Mouse (Mus musculus): ENCODE measurements around the gene Gm17359.

The Gm17359 gene

GRCm38 (mm10) chr3:79484286-79485063 lies 148.0 kb downstream of the Gm17359 start:
- no peak for DNase-seq

DNA sequence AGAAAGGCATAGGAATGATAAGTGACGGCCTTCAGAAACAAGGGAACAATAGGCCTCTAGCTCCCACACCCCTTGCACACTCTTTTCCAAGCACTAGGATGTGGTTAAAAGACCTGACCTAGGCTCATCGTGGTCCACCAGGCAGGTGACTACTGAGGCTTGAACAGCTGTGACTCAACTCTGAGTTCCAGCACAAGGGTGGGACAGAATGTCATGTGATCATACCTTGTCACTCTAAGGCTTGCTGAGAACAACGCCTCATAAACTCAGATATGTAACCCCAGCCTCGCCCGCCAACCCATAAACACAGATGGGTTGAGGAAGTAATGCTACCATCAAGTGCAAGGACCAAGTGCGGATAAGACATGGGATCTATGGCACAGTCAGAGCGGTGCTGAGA lies 151.6 kb downstream of the Gm17359 start:
- DNase-seq, result no peak

- no peak for DNase-seq
Measured at GRCm38 (mm10) chr3:79490102-79490501, 153.6 kb downstream of the Gm17359 start.

- no peak for DNase-seq
Measured at GRCm38 (mm10) chr3:79491614-79492013, 155.2 kb downstream of the Gm17359 start.

DNA sequence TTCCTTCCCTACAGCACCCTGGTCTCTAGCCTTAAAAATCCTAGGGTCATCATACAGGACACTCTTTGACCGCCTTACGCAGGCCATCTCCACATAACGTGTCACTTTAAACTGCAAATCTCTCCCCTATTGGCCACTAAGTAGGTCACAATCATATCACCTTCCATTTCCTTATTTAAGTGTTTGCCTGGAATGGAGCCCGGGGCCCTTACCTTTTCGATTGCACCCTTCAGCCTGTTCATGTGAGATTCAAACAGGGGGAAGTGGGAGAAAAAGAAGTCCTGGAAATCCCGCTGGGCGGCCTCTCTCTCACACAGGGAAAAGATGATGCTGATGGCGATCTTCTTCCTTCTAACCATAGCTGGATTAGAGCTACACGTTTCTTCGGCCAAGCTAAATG lies 156.6 kb downstream of the Gm17359 start:
- no peak for DNase-seq

DNA sequence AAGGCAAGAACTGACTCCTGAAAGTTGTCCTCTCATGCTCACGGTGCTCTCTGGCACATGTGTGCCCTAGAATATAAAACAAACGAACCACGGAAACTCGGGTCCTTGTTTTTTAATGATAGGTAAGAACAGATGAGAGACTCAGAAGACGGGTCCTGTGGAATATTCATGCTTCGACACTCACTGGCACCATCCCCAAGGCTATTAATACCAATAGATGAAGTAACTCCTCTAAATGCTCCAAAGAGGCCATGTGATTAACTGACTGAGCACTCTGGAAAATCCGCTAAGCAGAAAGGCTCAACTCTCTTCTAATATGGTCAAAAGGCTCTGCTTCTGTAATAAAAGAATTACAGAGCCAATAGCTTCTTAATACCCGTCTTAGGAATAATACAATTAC lies 157.6 kb downstream of the Gm17359 start:
- no peak for DNase-seq

DNA sequence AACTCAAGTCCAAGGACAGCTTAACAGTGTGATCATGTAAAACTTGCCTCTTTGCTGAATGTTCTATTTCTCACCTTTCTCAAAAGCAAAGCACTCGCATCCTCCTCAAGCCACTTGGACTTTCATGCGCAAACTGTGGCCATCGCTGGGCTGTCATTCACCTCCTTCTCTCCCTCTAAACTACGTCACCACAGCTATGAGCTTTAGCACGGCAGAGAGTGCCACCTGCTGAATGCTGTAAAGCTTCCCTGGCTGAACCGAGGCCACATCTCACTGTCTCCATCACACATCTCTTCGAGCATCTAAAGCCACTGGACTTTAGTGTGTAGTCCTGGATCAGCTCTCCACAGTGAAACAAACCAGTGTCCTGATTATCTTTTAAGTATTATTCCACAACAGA lies 158.7 kb downstream of the Gm17359 start:
- no peak for DNase-seq

DNA sequence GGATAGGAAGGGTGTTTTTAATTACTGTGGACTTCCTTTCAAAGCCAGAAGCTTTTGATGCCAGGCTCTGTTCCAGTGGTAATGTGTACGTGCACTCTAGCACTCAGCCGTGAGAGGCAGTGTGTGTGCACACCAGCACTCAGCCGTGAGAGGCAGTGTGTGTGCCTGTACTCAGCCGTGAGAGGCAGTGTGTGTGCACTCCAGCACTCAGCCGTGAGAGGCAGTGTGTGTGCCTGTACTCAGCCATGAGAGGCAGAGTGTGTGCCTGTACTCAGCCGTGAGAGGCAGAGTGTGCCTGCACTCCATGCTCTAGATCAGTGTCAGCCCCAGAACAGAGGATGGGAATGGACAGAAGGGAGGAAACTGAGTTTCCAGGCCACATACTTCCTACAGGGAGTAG lies 160.2 kb downstream of the Gm17359 start:
- no peak for DNase-seq

DNA sequence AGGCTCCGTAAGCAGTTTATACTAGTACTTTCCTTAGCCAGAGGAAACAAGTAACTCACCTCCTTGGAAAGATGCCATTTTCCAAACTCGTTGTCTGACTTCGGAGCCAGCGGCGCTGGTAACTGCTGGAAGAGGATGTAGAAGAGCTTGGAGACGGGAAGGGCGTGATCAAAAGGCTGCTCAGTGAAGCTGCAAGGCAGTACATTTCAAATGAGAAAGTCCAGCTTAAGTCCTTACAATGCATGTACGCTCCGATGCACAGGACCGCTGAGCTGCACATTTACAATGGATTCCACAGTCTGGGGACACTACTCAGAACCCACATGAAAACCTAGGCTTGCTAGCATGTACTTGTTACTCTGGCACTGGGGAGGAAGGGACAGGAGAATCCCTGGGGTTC lies 163.8 kb downstream of the Gm17359 start:
- DNase-seq, result no peak

- DNase-seq, result no peak
Measured at GRCm38 (mm10) chr3:79501166-79501728, 164.8 kb downstream of the Gm17359 start.
